Mouse (Mus musculus) cortical plate, adult 2 months (tissue): ENCODE data around the gene Sec24c. TPM values are rescaled to one million over a fixed set of nuclear protein-coding genes. Genes with fewer than 3 reads are reported as not detected.

Source experiments
- H3K27ac ChIP-seq: fragments of 200-500 bp; 2 replicates; pipeline ENCODE4 v1.5.1; 2012; ENCODE audit warnings: low read length, control low read depth, inconsistent platforms; ENCODE audit not compliant: insufficient read depth
- H3K4me1 ChIP-seq: fragments of 200-500 bp; 2 replicates; pipeline ENCODE4 v1.6.1; 2011; ENCODE audit warnings: low read length; ENCODE audit not compliant: control insufficient read depth, insufficient read depth
- H3K4me3 ChIP-seq: fragments of 200-500 bp; 2 replicates; pipeline ENCODE4 v1.5.1; 2011; ENCODE audit warnings: mild to moderate bottlenecking, low read length, control low read depth; ENCODE audit not compliant: insufficient read depth
- CTCF ChIP-seq: fragments of 200-500 bp; IDR thresholded peaks from 2 replicates; pipeline ENCODE4 v1.5.1; 2011; ENCODE audit warnings: mild to moderate bottlenecking, control low read depth, low read length; ENCODE audit not compliant: insufficient read depth; ENCODE audit errors: extremely low read depth
- POLR2A ChIP-seq: fragments of 200-500 bp; IDR thresholded peaks from 2 replicates; pipeline ENCODE4 v1.6.1; 2011; ENCODE audit warnings: mild to moderate bottlenecking, low read length, control low read depth; ENCODE audit not compliant: insufficient read depth; ENCODE audit errors: extremely low read depth
- polyA plus RNA-seq: library from polyadenylated mRNA; depleted of rRNA; stranded (reverse); fragments of >200 nt; gene quantifications from 2 replicates; pipeline ENCODE4 v1.2.3, GENCODE M21; 2012

Sec24c gene
- polyA plus RNA-seq, 1 experiment, result 79.3 TPM

GRCm38 (mm10) chr14:20668154-20668810, 5.8 kb upstream of the Sec24c start, which contains the start of gene Synpo2l:
Gene Synpo2l, minus strand, starts transcription at chr14:20668354.
- no peak for TF ChIP-seq POLR2A
- no peak for TF ChIP-seq CTCF
- no peaks in the 10 kb centered on the region for H3K4me1 ChIP-seq
- no peak within 1 kb of the TSS for H3K27ac ChIP-seq
- no peak within 1 kb of the TSS for H3K4me3 ChIP-seq

GRCm38 (mm10) chr14:20672990-20673389, 1.1 kb upstream of the Sec24c start:
- no peak overlapping the region for H3K27ac ChIP-seq
- 0 out of 2 replicates have a peak, but pooled peaks have one; percentile 9 for TF ChIP-seq CTCF
- TF ChIP-seq POLR2A, result no peak
- H3K4me3 ChIP-seq, result no peak overlapping the region
- H3K4me1 ChIP-seq, result no peaks in the 10 kb centered on the region

- no peak overlapping the region for H3K27ac ChIP-seq
- peak overlapping the region; percentile 62 for H3K4me3 ChIP-seq
- no peak for TF ChIP-seq CTCF
- no peak for TF ChIP-seq POLR2A
These were observed 409 bp upstream of the Sec24c start for GRCm38 (mm10) chr14:20673735-20674063.

GRCm38 (mm10) chr14:20677906-20678305, 3.8 kb downstream of the Sec24c start:
- H3K4me1 ChIP-seq, result no peaks in the 10 kb centered on the region
- no peak overlapping the region for H3K4me3 ChIP-seq
- no peak for TF ChIP-seq CTCF
- TF ChIP-seq POLR2A, result no peak
- no peak overlapping the region for H3K27ac ChIP-seq

More at GRCm38 (mm10) chr14:20673735-20674063, 409 bp upstream of the Sec24c start:
- H3K4me1 ChIP-seq, result no peaks in the 10 kb centered on the region

GRCm38 (mm10) chr14:20681742-20682141, 7.6 kb downstream of the Sec24c start:
- Histone ChIP-seq H3K27ac (no peak overlapping the region), H3K4me3 (no peak overlapping the region), H3K4me1 (no peaks in the 10 kb centered on the region; the same call in 1 of the 2 replicates)
- no peak for TF ChIP-seq CTCF
- no peak for TF ChIP-seq POLR2A

- TF ChIP-seq POLR2A, result no peak
- TF ChIP-seq CTCF, result no peak
These were observed 8.4 kb downstream of the Sec24c start for GRCm38 (mm10) chr14:20682498-20682897.

GRCm38 (mm10) chr14:20686576-20686975, 12.5 kb downstream of the Sec24c start:
- H3K27ac ChIP-seq, result no peak overlapping the region
- no peaks in the 10 kb centered on the region; the same call in 1 of the 2 replicates for H3K4me1 ChIP-seq
- no peak overlapping the region for H3K4me3 ChIP-seq
- TF ChIP-seq CTCF, result no peak
- no peak for TF ChIP-seq POLR2A

More at GRCm38 (mm10) chr14:20682498-20682897, 8.4 kb downstream of the Sec24c start:
- no peaks in the 10 kb centered on the region; the same call in 1 of the 2 replicates for H3K4me1 ChIP-seq
- H3K27ac ChIP-seq, result no peak overlapping the region
- no peak overlapping the region for H3K4me3 ChIP-seq

- Histone ChIP-seq H3K4me1 (no peaks in the 10 kb centered on the region; the same call in 1 of the 2 replicates), H3K4me3 (no peak overlapping the region), H3K27ac (no peak overlapping the region)
- TF ChIP-seq CTCF (no peak), POLR2A (no peak)
These were observed 14.9 kb downstream of the Sec24c start for GRCm38 (mm10) chr14:20689009-20689408.

GRCm38 (mm10) chr14:20691772-20692171, 17.7 kb downstream of the Sec24c start:
- Histone ChIP-seq H3K4me3 (no peak overlapping the region), H3K27ac (no peak overlapping the region), H3K4me1 (peaks cover 3% of the 10 kb centered on the region)
- TF ChIP-seq CTCF, result no peak
- TF ChIP-seq POLR2A, result no peak

- H3K4me3 ChIP-seq, result no peak overlapping the region
- peaks cover 3% of the 10 kb centered on the region for H3K4me1 ChIP-seq
- H3K27ac ChIP-seq, result no peak overlapping the region
- TF ChIP-seq CTCF (no peak), POLR2A (no peak)
These were observed 19.5 kb downstream of the Sec24c start for GRCm38 (mm10) chr14:20693589-20694101.
